Mouse (Mus musculus) midbrain, embryonic 12.5 days (tissue): Measurements from ENCODE around the gene Prelid1. TPM values are rescaled to one million over a fixed set of nuclear protein-coding genes. Genes with fewer than 3 reads are reported as not detected.

Experiments used
- ATAC-seq: fragments of 200-750 bp; cut with Nextera tagmentation; 2 replicates; pipeline ENCODE4 v1.8.0; 2017; ENCODE audit warnings: low read depth, moderate TSS enrichment, moderate library complexity; ENCODE audit not compliant: low FRiP score
- H3K27ac ChIP-seq: fragments of 300-500 bp; sonication (generic); replicated peaks from 2 replicates; pipeline ENCODE4 v1.5.1; 2016; ENCODE audit warnings: mild to moderate bottlenecking
- H3K27me3 ChIP-seq: fragments of 300-500 bp; sonication (generic); 2 replicates; pipeline ENCODE4 v1.6.1; 2016; ENCODE audit warnings: mild to moderate bottlenecking
- H3K36me3 ChIP-seq: fragments of 300-500 bp; sonication (generic); 2 replicates; pipeline ENCODE4 v1.6.1; 2016
- H3K4me1 ChIP-seq: fragments of 300-500 bp; sonication (generic); 2 replicates; pipeline ENCODE4 v1.6.1; 2016
- H3K4me2 ChIP-seq: fragments of 300-500 bp; sonication (generic); replicated peaks from 2 replicates; pipeline ENCODE4 v1.6.1; 2016; ENCODE audit warnings: mild to moderate bottlenecking, moderate library complexity
- H3K4me3 ChIP-seq: fragments of 300-500 bp; sonication (generic); 2 replicates; pipeline ENCODE4 v1.5.1; 2016; ENCODE audit warnings: mild to moderate bottlenecking
- H3K9ac ChIP-seq: fragments of 300-500 bp; sonication (generic); replicated peaks from 2 replicates; pipeline ENCODE4 v1.6.1; 2016; ENCODE audit warnings: mild to moderate bottlenecking, moderate library complexity
- H3K9me3 ChIP-seq: fragments of 300-500 bp; sonication (generic); 2 replicates; pipeline ENCODE4 v1.6.1; 2016; ENCODE audit warnings: mild to moderate bottlenecking
- WGBS: fragments of 180-500 bp; shearing (Covaris S2); methylation state at CpG from one replicate; pipeline ENCODE4 v1.1.7; 2016; 5-methylcytosine and 5-hydroxymethylcytosine counted together
- polyA plus RNA-seq: library from polyadenylated mRNA; unstranded; fragments of >200 nt; fragmentation: Nextera tagmentation; extraction: Ambion mirVana; gene quantifications from 2 replicates; pipeline ENCODE4 v1.2.1, GENCODE M21; 2016

Gene Prelid1
- 317 and 349 TPM in 2 replicates for polyA plus RNA-seq

GRCm38 (mm10) chr13:55319931-55320533 lies at the start of gene Prelid1:
Gene Prelid1, plus strand, starts transcription at chr13:55320500.
- peak within 1 kb of the TSS; percentile 93 for H3K9ac ChIP-seq
- H3K27ac ChIP-seq, result no peak within 1 kb of the TSS
- H3K4me3 ChIP-seq, result peak within 1 kb of the TSS; percentile 92
- H3K36me3 ChIP-seq, result peaks cover 69% of the 10 kb centered on the region
- WGBS, result 83% methylated on average over 4 of the region's 4 CpGs
- no peak for ATAC-seq
- H3K4me1 ChIP-seq, result peaks cover 34% of the 10 kb centered on the region
- no peaks in the 10 kb centered on the region for H3K27me3 ChIP-seq
- H3K9me3 ChIP-seq, result no peaks in the 10 kb centered on the region
- peak within 1 kb of the TSS; percentile 86 for H3K4me2 ChIP-seq

- Histone ChIP-seq H3K9me3 (no peaks in the 10 kb centered on the region), H3K36me3 (peaks cover 50% of the 10 kb centered on the region), H3K4me2 (no peak overlapping the region), H3K27me3 (no peaks in the 10 kb centered on the region), H3K4me3 (no peak overlapping the region), H3K9ac (no peak overlapping the region), H3K27ac (no peak overlapping the region), H3K4me1 (no peaks in the 10 kb centered on the region)
- 83% methylated on average over 5 of the region's 5 CpGs for WGBS
- ATAC-seq, result no peak
These were observed 43.1 kb upstream of the Prelid1 start for GRCm38 (mm10) chr13:55277203-55277602.

GRCm38 (mm10) chr13:55277646-55278045 lies 42.7 kb upstream of the Prelid1 start:
- Histone ChIP-seq H3K4me3 (no peak overlapping the region), H3K4me1 (no peaks in the 10 kb centered on the region), H3K9ac (no peak overlapping the region), H3K4me2 (no peak overlapping the region), H3K27ac (no peak overlapping the region), H3K9me3 (no peaks in the 10 kb centered on the region), H3K27me3 (no peaks in the 10 kb centered on the region), H3K36me3 (peaks cover 54% of the 10 kb centered on the region)
- ATAC-seq, result no peak
- WGBS, result 93% methylated on average over 5 of the region's 5 CpGs

GRCm38 (mm10) chr13:55288854-55289253 lies 31.4 kb upstream of the Prelid1 start:
- Histone ChIP-seq H3K4me1 (no peaks in the 10 kb centered on the region), H3K9me3 (no peaks in the 10 kb centered on the region), H3K36me3 (peaks cover 66% of the 10 kb centered on the region), H3K4me3 (no peak overlapping the region), H3K27me3 (no peaks in the 10 kb centered on the region), H3K4me2 (no peak overlapping the region), H3K27ac (no peak overlapping the region), H3K9ac (no peak overlapping the region)
- ATAC-seq, result no peak
- WGBS, result 81% methylated on average over 3 of the region's 3 CpGs

- H3K36me3 ChIP-seq, result peaks cover 88% of the 10 kb centered on the region
These were observed 23.5 kb upstream of the Prelid1 start for GRCm38 (mm10) chr13:55296760-55297159.

GRCm38 (mm10) chr13:55300913-55301312 lies 19.4 kb upstream of the Prelid1 start:
- H3K4me3 ChIP-seq, result no peak overlapping the region
- H3K4me1 ChIP-seq, result no peaks in the 10 kb centered on the region
- 87% methylated on average over 5 of the region's 5 CpGs for WGBS
- H3K4me2 ChIP-seq, result no peak overlapping the region
- no peaks in the 10 kb centered on the region for H3K9me3 ChIP-seq
- ATAC-seq, result no peak
- H3K27me3 ChIP-seq, result no peaks in the 10 kb centered on the region
- H3K27ac ChIP-seq, result no peak overlapping the region
- H3K9ac ChIP-seq, result no peak overlapping the region
- peaks cover 86% of the 10 kb centered on the region for H3K36me3 ChIP-seq

More at GRCm38 (mm10) chr13:55296760-55297159, 23.5 kb upstream of the Prelid1 start:
- no peak overlapping the region for H3K27ac ChIP-seq
- no peaks in the 10 kb centered on the region for H3K27me3 ChIP-seq
- H3K9ac ChIP-seq, result no peak overlapping the region
- no peak overlapping the region for H3K4me2 ChIP-seq
- no peak overlapping the region for H3K4me3 ChIP-seq
- H3K9me3 ChIP-seq, result no peaks in the 10 kb centered on the region
- ATAC-seq, result no peak
- 87% methylated on average over 1 of the region's 1 CpGs for WGBS
- H3K4me1 ChIP-seq, result no peaks in the 10 kb centered on the region

- Histone ChIP-seq H3K4me3 (no peak overlapping the region), H3K9me3 (no peaks in the 10 kb centered on the region), H3K9ac (no peak overlapping the region), H3K27me3 (no peaks in the 10 kb centered on the region), H3K27ac (no peak overlapping the region), H3K36me3 (peaks cover 89% of the 10 kb centered on the region), H3K4me1 (no peaks in the 10 kb centered on the region), H3K4me2 (no peak overlapping the region)
- no peak for ATAC-seq
- WGBS, result 95% methylated on average over 8 of the region's 8 CpGs
These were observed 8.2 kb upstream of the Prelid1 start for GRCm38 (mm10) chr13:55312028-55312630.

GRCm38 (mm10) chr13:55313051-55313450 lies 7.2 kb upstream of the Prelid1 start:
- peaks cover 89% of the 10 kb centered on the region for H3K36me3 ChIP-seq
- no peaks in the 10 kb centered on the region for H3K27me3 ChIP-seq
- WGBS, result 90% methylated on average over 9 of the region's 9 CpGs
- H3K27ac ChIP-seq, result no peak overlapping the region
- no peak for ATAC-seq
- no peak overlapping the region for H3K4me2 ChIP-seq
- H3K4me3 ChIP-seq, result no peak overlapping the region
- no peaks in the 10 kb centered on the region for H3K9me3 ChIP-seq
- H3K9ac ChIP-seq, result no peak overlapping the region
- H3K4me1 ChIP-seq, result no peaks in the 10 kb centered on the region

GRCm38 (mm10) chr13:55314891-55315412 lies 5.3 kb upstream of the Prelid1 start:
- no peaks in the 10 kb centered on the region for H3K4me1 ChIP-seq
- no peaks in the 10 kb centered on the region for H3K9me3 ChIP-seq
- H3K4me2 ChIP-seq, result no peak overlapping the region
- H3K4me3 ChIP-seq, result no peak overlapping the region
- no peaks in the 10 kb centered on the region for H3K27me3 ChIP-seq
- H3K27ac ChIP-seq, result no peak overlapping the region
- H3K9ac ChIP-seq, result no peak overlapping the region
- ATAC-seq, result no peak
- H3K36me3 ChIP-seq, result peaks cover 95% of the 10 kb centered on the region
- WGBS, result 86% methylated on average over 2 of the region's 2 CpGs

- 76% methylated on average over 3 of the region's 3 CpGs for WGBS
- peaks cover 71% of the 10 kb centered on the region for H3K36me3 ChIP-seq
These were observed 1.9 kb upstream of the Prelid1 start for GRCm38 (mm10) chr13:55318351-55318750.

GRCm38 (mm10) chr13:55321434-55322129 lies 1.3 kb downstream of the Prelid1 start, which contains the start of gene Rab24:
Gene Rab24, minus strand, starts transcription at chr13:55321946.
- WGBS, result under 1% methylated on average over 73 of the region's 73 CpGs
- Histone ChIP-seq H3K4me1 (peaks cover 34% of the 10 kb centered on the region), H3K9ac (peak within 1 kb of the TSS; percentile 93), H3K27me3 (no peaks in the 10 kb centered on the region), H3K36me3 (peaks cover 71% of the 10 kb centered on the region), H3K27ac (peak within 1 kb of the TSS; percentile 63), H3K4me2 (peak within 1 kb of the TSS; percentile 86), H3K9me3 (no peaks in the 10 kb centered on the region), H3K4me3 (peak within 1 kb of the TSS; percentile 92)
- ATAC-seq, result peak; percentile 90

More at GRCm38 (mm10) chr13:55318351-55318750, 1.9 kb upstream of the Prelid1 start:
- no peak for ATAC-seq
- no peaks in the 10 kb centered on the region for H3K9me3 ChIP-seq
- peaks cover 25% of the 10 kb centered on the region for H3K4me1 ChIP-seq
- H3K27ac ChIP-seq, result no peak overlapping the region
- H3K9ac ChIP-seq, result no peak overlapping the region
- H3K4me2 ChIP-seq, result no peak overlapping the region
- H3K27me3 ChIP-seq, result no peaks in the 10 kb centered on the region
- H3K4me3 ChIP-seq, result no peak overlapping the region
